Mouse (Mus musculus) skeletal muscle tissue, adult 2 months (tissue): ENCODE measurements around the gene Arih2.
A peak's percentile ranks its signal among the peaks of the same experiment; 100 is the strongest.
"Not testable (repeated sequence)": the region's sequence is repeated elsewhere in the genome, so short reads cannot be mapped to it uniquely, and the experiment has no call there.

Experiments
- DNase-seq: peaks from one replicate; pipeline ENCODE4 v3.0.0-alpha.2; 2012; ENCODE audit warnings: low read depth, low spot score

Arih2 gene

GRCm38 (mm10) chr9:108649561-108650440, 615 bp upstream of the Arih2 start:
- DNase-seq: no peak

GRCm38 (mm10) chr9:108648166-108648565, 1.0 kb downstream of the Arih2 start:
- DNase-seq: no peak

- no peak for DNase-seq
Observed at GRCm38 (mm10) chr9:108639825-108640224, 9.4 kb downstream of the Arih2 start.

GRCm38 (mm10) chr9:108635415-108635814, 13.8 kb downstream of the Arih2 start:
- no peak for DNase-seq

- no peak for DNase-seq
Observed at GRCm38 (mm10) chr9:108633846-108634245, 15.3 kb downstream of the Arih2 start.

GRCm38 (mm10) chr9:108632375-108632774, 16.8 kb downstream of the Arih2 start:
- no peak for DNase-seq

- no peak for DNase-seq
Observed at GRCm38 (mm10) chr9:108631631-108632256, 17.4 kb downstream of the Arih2 start.

GRCm38 (mm10) chr9:108630683-108631082, 18.5 kb downstream of the Arih2 start:
- DNase-seq: no peak

- DNase-seq: no peak
Observed at GRCm38 (mm10) chr9:108628141-108628540, 21.0 kb downstream of the Arih2 start.

- peak; percentile 12 for DNase-seq
Observed at GRCm38 (mm10) chr9:108626498-108626897, 22.7 kb downstream of the Arih2 start.

- DNase-seq: no peak
Observed at GRCm38 (mm10) chr9:108617301-108617700, 31.9 kb downstream of the Arih2 start.

- DNase-seq: no peak
Observed at GRCm38 (mm10) chr9:108611488-108611887, 37.7 kb downstream of the Arih2 start.

- no peak for DNase-seq
Observed at GRCm38 (mm10) chr9:108608889-108609288, 40.3 kb downstream of the Arih2 start.

- not testable (repeated sequence) for DNase-seq
Observed at GRCm38 (mm10) chr9:108607929-108608328, 41.3 kb downstream of the Arih2 start.

GRCm38 (mm10) chr9:108601986-108602385, 47.2 kb downstream of the Arih2 start:
- no peak for DNase-seq

- no peak for DNase-seq
Observed at GRCm38 (mm10) chr9:108600011-108600410, 49.2 kb downstream of the Arih2 start.

- DNase-seq: no peak
Observed at GRCm38 (mm10) chr9:108599021-108599566, 50.1 kb downstream of the Arih2 start.

GRCm38 (mm10) chr9:108596998-108597764, 52.0 kb downstream of the Arih2 start, which contains the start of gene P4htm:
TSS of gene P4htm (minus strand) at chr9:108597667.
- DNase-seq: no peak

- DNase-seq: no peak
Observed at GRCm38 (mm10) chr9:108594354-108594753, 54.8 kb downstream of the Arih2 start.

- no peak for DNase-seq
Observed at GRCm38 (mm10) chr9:108591462-108591861, 57.7 kb downstream of the Arih2 start.

- no peak for DNase-seq
Observed at GRCm38 (mm10) chr9:108589229-108589628, 60.0 kb downstream of the Arih2 start.
